Mouse (Mus musculus): ENCODE measurements at regions not wholly inside any gene's neighbourhood (a gene's known extent, or its start where the extent isn't known, plus 50 kb on each side); places are given as distances from the start of the nearest gene placed in this dataset.

GRCm38 (mm10) chr4:125826416-125826815 lies 197.9 kb upstream of the Csf3r start:
- no peak for TF ChIP-seq CTCF (IDR thresholded peaks at IDR 0.05; ENCODE audit: low read depth)
- no peak for TF ChIP-seq EP300 (IDR thresholded peaks at IDR 0.05; ENCODE audit: low read depth)

All from liver, postnatal 0 days (tissue).